Mouse (Mus musculus): ENCODE measurements at regions not wholly inside any gene's neighbourhood (a gene's known extent, or its start where the extent isn't known, plus 50 kb on each side); places are given as distances from the start of the nearest gene placed in this dataset.

DNA sequence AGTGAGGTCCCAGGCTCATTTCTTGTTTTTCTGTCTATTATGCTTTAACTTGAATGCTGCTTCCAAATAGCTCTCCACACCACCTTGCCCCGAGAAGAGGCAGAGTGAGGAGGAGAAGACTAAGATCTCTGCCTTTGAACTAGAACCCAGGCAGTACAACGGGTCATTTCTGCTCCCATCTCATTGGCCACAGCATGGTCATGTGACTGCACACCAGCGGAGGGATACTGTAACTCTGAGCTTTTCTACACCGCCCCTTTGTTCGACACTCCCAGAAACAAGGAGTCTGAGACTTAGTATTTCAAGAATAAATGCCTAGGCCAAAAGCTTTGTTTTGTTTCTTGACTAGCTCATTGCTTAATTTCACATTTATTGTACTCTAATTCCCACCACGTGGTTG lies 230.5 kb upstream of the Habp2 start:
- WGBS: 82% methylated on average over 6 of the region's 6 CpGs
- Histone ChIP-seq H3K27me3 (ENCODE audit: control insufficient read depth, insufficient read depth, low read length) (no peaks in the 10 kb centered on the region), H3K4me3 (ENCODE audit: low read depth, low read length) (no peak overlapping the region), H3K9ac (ENCODE audit: low read length) (no peak overlapping the region), H3K4me2 (ENCODE audit: low read depth, low read length, severe bottlenecking) (no peak overlapping the region), H3K4me1 (replicated peaks; ENCODE audit: control insufficient read depth, insufficient read depth, low read length) (peaks cover 7% of the 10 kb centered on the region; the same call in 1 of the 2 replicates), H3K27ac (ENCODE audit: low read depth, low read length) (no peak overlapping the region), H3K36me3 (ENCODE audit: control insufficient read depth, insufficient read depth, low read length) (no peaks in the 10 kb centered on the region), H3K9me3 (ENCODE audit: control insufficient read depth, low read length) (no peaks in the 10 kb centered on the region)
- DNase-seq (ENCODE audit: low spot score): peak; percentile 27
- ATAC-seq (replicated peaks; ENCODE audit: low FRiP score): no peak

DNA sequence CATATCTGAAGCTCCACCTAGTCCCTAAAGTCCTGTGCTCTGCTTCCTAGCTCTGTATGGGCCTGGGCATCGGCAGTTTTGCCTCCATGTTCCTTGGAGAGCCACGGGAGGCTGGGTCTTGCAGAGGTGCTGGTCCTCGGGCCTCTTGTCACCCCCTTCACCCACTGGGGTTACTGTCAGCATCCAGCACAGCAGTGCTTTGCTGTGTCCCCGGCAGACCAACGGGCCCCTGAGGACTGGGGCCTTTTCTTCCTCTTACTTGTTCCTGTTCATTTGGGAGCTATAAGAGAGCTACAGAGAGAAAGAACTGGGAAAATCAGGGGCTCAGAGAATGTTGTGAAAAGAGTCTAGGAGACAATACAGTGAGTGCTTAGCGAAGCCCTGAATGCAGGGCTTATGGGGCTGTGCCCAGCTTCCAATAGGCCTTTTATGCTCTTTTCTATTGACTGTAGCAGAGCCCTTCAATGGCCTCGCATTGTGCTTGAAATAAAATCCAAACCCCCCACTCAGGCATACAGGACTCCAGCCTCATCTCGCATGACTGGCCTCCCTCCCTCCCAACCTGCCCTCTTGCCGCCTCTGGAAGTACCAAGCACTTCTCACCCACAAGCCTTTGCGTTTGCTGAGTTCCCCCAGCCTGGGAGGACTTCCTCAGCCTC lies 224.9 kb upstream of the Habp2 start:
- H3K4me1 ChIP-seq (replicated peaks; ENCODE audit: control insufficient read depth, insufficient read depth, low read length): peaks cover 28% of the 10 kb centered on the region

DNA sequence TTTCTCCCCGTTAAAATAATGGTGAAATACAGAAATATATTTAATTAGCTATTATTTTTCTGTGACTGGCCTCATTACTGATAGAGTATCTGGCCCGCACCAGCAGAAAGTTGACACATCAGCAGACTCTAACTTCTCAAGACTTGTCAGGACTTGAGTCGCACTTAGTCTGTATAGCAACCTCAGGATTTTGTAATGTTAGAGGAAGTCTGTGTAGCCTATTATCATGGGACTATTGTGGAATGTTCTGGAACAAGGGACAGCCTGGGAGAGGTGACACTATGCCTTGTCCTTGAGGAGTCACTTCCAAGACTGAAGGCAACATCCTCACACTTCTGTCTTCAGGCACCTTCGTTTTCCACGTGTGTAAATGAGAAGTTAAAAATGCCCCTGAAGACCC lies 223.8 kb upstream of the Habp2 start:
- Histone ChIP-seq H3K4me2 (ENCODE audit: low read depth, low read length, severe bottlenecking) (no peak overlapping the region), H3K9ac (ENCODE audit: low read length) (peak overlapping the region; percentile 8; the same call in 1 of the 2 replicates), H3K9me3 (ENCODE audit: control insufficient read depth, low read length) (no peaks in the 10 kb centered on the region), H3K27ac (ENCODE audit: low read depth, low read length) (peak overlapping the region; percentile 81), H3K4me1 (replicated peaks; ENCODE audit: control insufficient read depth, insufficient read depth, low read length) (peaks cover 28% of the 10 kb centered on the region), H3K36me3 (ENCODE audit: control insufficient read depth, insufficient read depth, low read length) (no peaks in the 10 kb centered on the region), H3K4me3 (ENCODE audit: low read depth, low read length) (no peak overlapping the region), H3K27me3 (ENCODE audit: control insufficient read depth, insufficient read depth, low read length) (no peaks in the 10 kb centered on the region)
- no peak for ATAC-seq (replicated peaks; ENCODE audit: low FRiP score)
- 38% methylated on average over 5 of the region's 5 CpGs for WGBS
- no peak for DNase-seq (ENCODE audit: low spot score)

More for the DNA sequence above, 224.9 kb upstream of the Habp2 start:
- H3K4me2 ChIP-seq (ENCODE audit: low read depth, low read length, severe bottlenecking): no peak overlapping the region
- no peaks in the 10 kb centered on the region for H3K9me3 ChIP-seq (ENCODE audit: control insufficient read depth, low read length)
- no peaks in the 10 kb centered on the region for H3K27me3 ChIP-seq (ENCODE audit: control insufficient read depth, insufficient read depth, low read length)
- peak; percentile 93 for ATAC-seq (replicated peaks; ENCODE audit: low FRiP score)
- 10% methylated on average over 10 of the region's 10 CpGs for WGBS
- peak; percentile 87 for DNase-seq (ENCODE audit: low spot score)
- H3K36me3 ChIP-seq (ENCODE audit: control insufficient read depth, insufficient read depth, low read length): no peaks in the 10 kb centered on the region
- peak overlapping the region; percentile 27; the same call in 1 of the 2 replicates for H3K9ac ChIP-seq (ENCODE audit: low read length)
- no peak overlapping the region for H3K4me3 ChIP-seq (ENCODE audit: low read depth, low read length)
- H3K27ac ChIP-seq (ENCODE audit: low read depth, low read length): peak overlapping the region; percentile 99

DNA sequence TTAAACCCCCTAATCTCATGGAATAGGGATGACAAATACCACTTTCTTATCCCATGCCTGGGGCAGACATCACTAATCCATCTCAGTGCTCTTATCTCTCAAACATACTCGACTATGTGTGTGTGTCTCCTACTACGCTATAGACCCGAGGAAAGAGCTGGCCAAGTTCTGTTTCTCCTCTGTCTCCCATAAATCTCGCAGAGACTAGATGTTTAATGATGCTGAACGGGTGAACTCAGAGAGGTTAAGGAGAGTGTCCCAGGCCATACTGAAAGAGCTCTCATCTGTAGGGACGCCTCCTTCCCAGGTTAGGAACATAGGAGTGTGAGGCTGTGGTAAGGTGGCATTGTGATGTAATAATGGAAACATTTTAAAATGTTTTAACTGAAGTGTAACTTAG lies 221.2 kb upstream of the Habp2 start:
- no peak overlapping the region for H3K9ac ChIP-seq (ENCODE audit: low read length)
- H3K4me3 ChIP-seq (ENCODE audit: low read depth, low read length): no peak overlapping the region
- WGBS: 88% methylated on average over 6 of the region's 6 CpGs
- DNase-seq (ENCODE audit: low spot score) (peak; percentile 30), ATAC-seq (replicated peaks; ENCODE audit: low FRiP score) (no peak)
- H3K27me3 ChIP-seq (ENCODE audit: control insufficient read depth, insufficient read depth, low read length): no peaks in the 10 kb centered on the region
- no peaks in the 10 kb centered on the region for H3K9me3 ChIP-seq (ENCODE audit: control insufficient read depth, low read length)
- peaks cover 29% of the 10 kb centered on the region for H3K4me1 ChIP-seq (replicated peaks; ENCODE audit: control insufficient read depth, insufficient read depth, low read length)
- no peaks in the 10 kb centered on the region for H3K36me3 ChIP-seq (ENCODE audit: control insufficient read depth, insufficient read depth, low read length)
- H3K27ac ChIP-seq (ENCODE audit: low read depth, low read length): no peak overlapping the region
- H3K4me2 ChIP-seq (ENCODE audit: low read depth, low read length, severe bottlenecking): no peak overlapping the region

DNA sequence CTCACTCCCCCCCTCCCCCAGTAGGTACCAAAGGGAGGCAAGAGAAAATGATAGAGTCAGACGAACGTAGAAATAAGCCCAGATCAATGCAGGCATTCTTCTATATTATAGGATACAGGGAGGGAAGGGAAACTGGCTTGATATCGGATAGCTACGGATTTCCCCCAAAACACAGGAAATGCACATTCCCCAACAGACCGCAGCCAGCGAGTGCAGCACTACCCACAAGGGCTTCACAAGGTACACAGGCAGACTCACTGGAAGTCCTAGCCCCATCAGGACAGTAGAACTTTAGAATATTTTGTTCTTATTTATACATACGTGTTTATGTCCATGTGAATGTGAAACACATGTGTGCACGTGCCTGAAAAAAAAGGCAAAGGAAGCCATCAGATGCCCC lies 218.8 kb upstream of the Habp2 start:
- Histone ChIP-seq H3K4me3 (ENCODE audit: low read depth, low read length) (no peak overlapping the region), H3K36me3 (ENCODE audit: control insufficient read depth, insufficient read depth, low read length) (no peaks in the 10 kb centered on the region), H3K4me2 (ENCODE audit: low read depth, low read length, severe bottlenecking) (no peak overlapping the region), H3K9ac (ENCODE audit: low read length) (no peak overlapping the region), H3K4me1 (replicated peaks; ENCODE audit: control insufficient read depth, insufficient read depth, low read length) (peaks cover 13% of the 10 kb centered on the region), H3K9me3 (ENCODE audit: control insufficient read depth, low read length) (no peaks in the 10 kb centered on the region), H3K27ac (ENCODE audit: low read depth, low read length) (no peak overlapping the region), H3K27me3 (ENCODE audit: control insufficient read depth, insufficient read depth, low read length) (no peaks in the 10 kb centered on the region; the same call in 1 of the 2 replicates)
- ATAC-seq (replicated peaks; ENCODE audit: low FRiP score): no peak
- 84% methylated on average over 8 of the region's 8 CpGs for WGBS
- peak; percentile 37 for DNase-seq (ENCODE audit: low spot score)

DNA sequence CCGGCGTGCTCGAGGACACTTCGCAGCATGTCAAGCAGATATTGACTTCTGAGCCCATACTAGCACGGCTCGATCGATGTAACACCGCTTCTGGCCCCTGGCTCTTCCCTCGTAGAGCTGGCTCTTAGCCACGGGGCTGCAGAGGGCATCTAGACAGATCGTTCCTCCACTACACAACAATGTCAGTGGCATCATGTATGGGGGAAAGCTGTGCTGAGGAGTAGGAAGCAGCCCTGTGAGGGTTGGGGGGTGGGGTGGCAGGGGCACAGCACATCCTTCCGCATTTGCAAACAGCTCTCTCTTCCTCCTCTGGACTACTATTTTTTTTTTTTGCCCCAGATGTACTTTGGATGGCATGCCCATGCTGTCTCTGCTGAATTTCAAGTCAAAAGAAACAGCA lies 218.1 kb upstream of the Habp2 start:
- Histone ChIP-seq H3K4me2 (ENCODE audit: low read depth, low read length, severe bottlenecking) (no peak overlapping the region), H3K36me3 (ENCODE audit: control insufficient read depth, insufficient read depth, low read length) (no peaks in the 10 kb centered on the region), H3K9ac (ENCODE audit: low read length) (no peak overlapping the region), H3K27ac (ENCODE audit: low read depth, low read length) (no peak overlapping the region), H3K4me3 (ENCODE audit: low read depth, low read length) (no peak overlapping the region), H3K27me3 (ENCODE audit: control insufficient read depth, insufficient read depth, low read length) (no peaks in the 10 kb centered on the region; the same call in 1 of the 2 replicates), H3K9me3 (ENCODE audit: control insufficient read depth, low read length) (no peaks in the 10 kb centered on the region), H3K4me1 (replicated peaks; ENCODE audit: control insufficient read depth, insufficient read depth, low read length) (peaks cover 9% of the 10 kb centered on the region)
- DNase-seq (ENCODE audit: low spot score): no peak
- WGBS: 78% methylated on average over 12 of the region's 12 CpGs
- ATAC-seq (replicated peaks; ENCODE audit: low FRiP score): no peak

GRCm38 (mm10) chr19:56069266-56069665 lies 217.7 kb upstream of the Habp2 start:
- Histone ChIP-seq H3K9ac (ENCODE audit: low read length) (no peak overlapping the region), H3K4me3 (ENCODE audit: low read depth, low read length) (no peak overlapping the region), H3K27me3 (ENCODE audit: control insufficient read depth, insufficient read depth, low read length) (no peaks in the 10 kb centered on the region; the same call in 1 of the 2 replicates), H3K4me1 (replicated peaks; ENCODE audit: control insufficient read depth, insufficient read depth, low read length) (peaks cover 7% of the 10 kb centered on the region), H3K36me3 (ENCODE audit: control insufficient read depth, insufficient read depth, low read length) (no peaks in the 10 kb centered on the region), H3K4me2 (ENCODE audit: low read depth, low read length, severe bottlenecking) (no peak overlapping the region), H3K27ac (ENCODE audit: low read depth, low read length) (no peak overlapping the region), H3K9me3 (ENCODE audit: control insufficient read depth, low read length) (no peaks in the 10 kb centered on the region)
- 53% methylated on average over 10 of the region's 10 CpGs for WGBS
- DNase-seq (ENCODE audit: low spot score) (peak; percentile 48), ATAC-seq (replicated peaks; ENCODE audit: low FRiP score) (no peak)

DNA sequence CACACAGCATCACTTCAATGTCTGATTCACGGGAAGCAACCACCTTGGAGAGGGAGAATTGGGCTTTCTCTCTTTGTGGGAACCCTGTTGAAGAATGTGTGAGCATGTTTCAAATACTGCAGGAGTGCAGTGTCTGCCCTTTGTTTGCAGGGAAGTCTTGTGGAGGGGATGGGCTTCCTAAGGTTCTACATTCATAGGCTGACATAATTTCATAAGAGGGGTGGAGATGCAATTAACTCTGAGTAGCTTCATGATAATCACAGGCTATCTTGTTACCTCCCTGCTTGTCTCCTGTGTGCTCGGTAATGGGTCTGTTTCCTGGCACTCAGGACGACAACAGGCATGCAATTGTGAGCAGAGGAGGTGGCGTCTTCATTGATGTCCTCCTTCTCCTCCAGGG lies 215.6 kb upstream of the Habp2 start:
- Histone ChIP-seq H3K4me3 (ENCODE audit: low read depth, low read length) (no peak overlapping the region), H3K4me1 (replicated peaks; ENCODE audit: control insufficient read depth, insufficient read depth, low read length) (peaks cover 7% of the 10 kb centered on the region), H3K4me2 (ENCODE audit: low read depth, low read length, severe bottlenecking) (no peak overlapping the region), H3K9me3 (ENCODE audit: control insufficient read depth, low read length) (no peaks in the 10 kb centered on the region), H3K27me3 (ENCODE audit: control insufficient read depth, insufficient read depth, low read length) (no peaks in the 10 kb centered on the region; the same call in 1 of the 2 replicates), H3K9ac (ENCODE audit: low read length) (no peak overlapping the region), H3K27ac (ENCODE audit: low read depth, low read length) (no peak overlapping the region), H3K36me3 (ENCODE audit: control insufficient read depth, insufficient read depth, low read length) (no peaks in the 10 kb centered on the region)
- 57% methylated on average over 4 of the region's 4 CpGs for WGBS
- no peak for ATAC-seq (replicated peaks; ENCODE audit: low FRiP score)
- peak; percentile 45 for DNase-seq (ENCODE audit: low spot score)

- H3K9ac ChIP-seq (ENCODE audit: low read length): no peak overlapping the region
- 92% methylated on average over 8 of the region's 8 CpGs for WGBS
- H3K9me3 ChIP-seq (ENCODE audit: control insufficient read depth, low read length): no peaks in the 10 kb centered on the region
- H3K4me2 ChIP-seq (ENCODE audit: low read depth, low read length, severe bottlenecking): no peak overlapping the region
- no peaks in the 10 kb centered on the region; the same call in 1 of the 2 replicates for H3K27me3 ChIP-seq (ENCODE audit: control insufficient read depth, insufficient read depth, low read length)
- H3K4me3 ChIP-seq (ENCODE audit: low read depth, low read length): no peak overlapping the region
- ATAC-seq (replicated peaks; ENCODE audit: low FRiP score) (no peak), DNase-seq (ENCODE audit: low spot score) (no peak)
- H3K4me1 ChIP-seq (replicated peaks; ENCODE audit: control insufficient read depth, insufficient read depth, low read length): 0 out of 2 replicates have a peak, but pooled peaks cover 2% of the 10 kb centered on the region
- no peak overlapping the region for H3K27ac ChIP-seq (ENCODE audit: low read depth, low read length)
- H3K36me3 ChIP-seq (ENCODE audit: control insufficient read depth, insufficient read depth, low read length): no peaks in the 10 kb centered on the region
Observed at GRCm38 (mm10) chr19:56076128-56076527, 210.8 kb upstream of the Habp2 start.
